Mouse (Mus musculus) gastrocnemius, adult 8-10 months (tissue): Measurements from ENCODE around the gene Map3k11. TPM values are rescaled to one million over a fixed set of nuclear protein-coding genes. Genes with fewer than 3 reads are reported as not detected.

Experiments
- DNase-seq, 2 experiments: peaks; one replicate each; pipeline ENCODE4 v3.0.0; 2022; ENCODE audit warnings: low spot score in 2 of 2
- microRNA-seq: library from miRNA; unstranded; fragments of <30 nt; microRNA quantifications from one replicate; pipeline ENCODE4 v1.2.0, GENCODE M21; 2022
- total RNA-seq, 4 experiments: library from RNA; stranded (reverse); gene quantifications; 2 replicates each; pipeline ENCODE4 v1.2.4; 2022

Map3k11 gene
- total RNA-seq, 4 experiments from 2014 or later = 7.1 to 8.7 (median 8.1) TPM

- no peak for DNase-seq
These were observed 42.0 kb downstream of the Map3k11 start for GRCm38 (mm10) chr19:5730314-5731186.

- peak; percentile 84 to 88 for DNase-seq
These were observed 42.9 kb downstream of the Map3k11 start for GRCm38 (mm10) chr19:5731264-5731978.

DNA sequence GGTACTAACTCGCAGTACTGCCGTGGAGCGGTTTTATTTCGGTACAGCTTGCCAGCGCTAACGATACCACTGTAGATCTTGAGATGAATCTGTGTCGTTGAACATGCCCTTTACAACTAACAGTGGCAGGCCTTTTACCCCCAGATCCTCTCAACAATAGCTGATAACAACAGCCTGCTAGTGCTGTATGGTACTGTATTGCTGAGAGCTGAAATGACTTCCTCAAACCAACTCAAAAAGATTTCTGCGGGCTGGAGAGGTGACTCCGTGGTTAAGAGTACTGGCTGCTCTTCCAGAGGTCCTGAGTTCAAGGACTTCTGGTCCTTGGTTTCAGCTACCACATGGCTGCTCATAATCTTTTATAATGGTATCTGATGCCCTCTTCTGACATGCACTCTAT is 45.8 kb downstream of the Map3k11 start:
- DNase-seq = no peak

DNA sequence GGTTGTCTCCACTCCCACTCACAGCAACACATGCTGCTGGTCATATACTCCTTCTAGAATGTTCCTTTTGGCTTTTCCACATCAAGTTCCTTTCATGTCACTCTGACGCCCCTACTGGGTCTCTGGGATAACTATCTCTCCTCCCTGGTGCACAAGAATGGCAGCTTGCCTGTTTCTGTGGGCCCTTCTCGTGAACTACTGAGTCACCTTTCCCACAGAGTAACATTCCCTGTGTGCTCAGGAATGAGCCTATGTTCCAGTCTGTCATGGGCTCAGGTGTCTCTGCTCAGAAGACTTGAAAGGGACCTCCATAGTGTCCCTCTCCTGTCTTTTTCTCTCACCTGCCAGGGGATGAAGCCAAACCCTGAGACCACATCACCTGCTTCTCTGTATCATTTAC is 50.9 kb downstream of the Map3k11 start:
- no peak for DNase-seq

- DNase-seq = peak; percentile 83 to 86
These were observed 52.1 kb downstream of the Map3k11 start, which contains the start of gene Ltbp3 for GRCm38 (mm10) chr19:5740320-5741317. Ltbp3 (plus strand) TSS chr19:5740904.

DNA sequence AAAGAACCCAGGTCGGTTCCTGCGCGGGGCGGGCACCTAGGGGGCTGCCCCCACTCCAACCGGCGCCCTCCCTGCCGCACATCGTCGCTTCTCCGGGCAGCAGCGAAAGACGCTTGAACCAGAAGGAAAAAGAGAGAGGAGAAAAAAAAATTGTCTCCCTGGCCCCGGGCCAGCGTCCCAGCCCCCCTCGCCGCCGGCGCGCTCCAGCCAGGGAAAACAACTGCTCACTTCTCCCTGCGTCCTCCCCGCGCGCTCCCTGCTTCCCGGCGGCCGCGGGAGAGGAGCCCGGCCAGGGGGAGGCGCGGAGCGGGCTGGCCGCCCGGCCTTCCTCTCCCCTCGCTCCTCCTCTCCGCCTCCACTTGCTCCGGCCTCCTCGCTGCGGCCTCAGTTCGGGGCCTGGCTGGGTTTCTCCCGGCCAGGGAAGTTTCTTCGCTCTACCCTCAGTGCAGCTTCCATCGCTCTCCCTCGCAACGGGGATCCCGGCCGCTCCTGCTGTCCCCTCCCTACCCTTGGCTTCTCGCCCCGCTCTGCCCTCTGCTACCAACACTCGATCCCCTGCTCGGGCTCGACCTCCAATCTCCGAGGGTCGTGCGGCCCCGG is 53.2 kb downstream of the Map3k11 start:
- DNase-seq = peak; percentile 77 to 86

DNA sequence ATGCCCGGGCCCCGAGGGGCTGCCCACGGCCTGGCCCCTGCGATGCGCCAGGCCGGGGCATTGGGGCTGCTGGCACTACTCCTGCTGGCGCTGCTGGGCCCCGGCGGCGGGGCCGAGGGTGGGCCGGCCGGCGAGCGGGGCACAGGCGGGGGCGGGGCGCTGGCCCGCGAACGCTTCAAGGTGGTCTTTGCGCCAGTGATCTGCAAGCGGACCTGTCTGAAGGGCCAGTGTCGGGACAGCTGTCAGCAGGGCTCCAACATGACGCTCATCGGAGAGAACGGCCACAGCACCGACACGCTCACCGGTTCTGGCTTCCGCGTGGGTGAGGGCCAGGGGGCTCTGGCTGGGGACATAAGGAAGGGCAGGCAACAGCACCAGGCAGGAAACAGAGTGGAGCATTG is 53.7 kb downstream of the Map3k11 start:
- DNase-seq = no peak

GRCm38 (mm10) chr19:5743576-5743975 is 55.0 kb downstream of the Map3k11 start:
- DNase-seq = no peak

DNA sequence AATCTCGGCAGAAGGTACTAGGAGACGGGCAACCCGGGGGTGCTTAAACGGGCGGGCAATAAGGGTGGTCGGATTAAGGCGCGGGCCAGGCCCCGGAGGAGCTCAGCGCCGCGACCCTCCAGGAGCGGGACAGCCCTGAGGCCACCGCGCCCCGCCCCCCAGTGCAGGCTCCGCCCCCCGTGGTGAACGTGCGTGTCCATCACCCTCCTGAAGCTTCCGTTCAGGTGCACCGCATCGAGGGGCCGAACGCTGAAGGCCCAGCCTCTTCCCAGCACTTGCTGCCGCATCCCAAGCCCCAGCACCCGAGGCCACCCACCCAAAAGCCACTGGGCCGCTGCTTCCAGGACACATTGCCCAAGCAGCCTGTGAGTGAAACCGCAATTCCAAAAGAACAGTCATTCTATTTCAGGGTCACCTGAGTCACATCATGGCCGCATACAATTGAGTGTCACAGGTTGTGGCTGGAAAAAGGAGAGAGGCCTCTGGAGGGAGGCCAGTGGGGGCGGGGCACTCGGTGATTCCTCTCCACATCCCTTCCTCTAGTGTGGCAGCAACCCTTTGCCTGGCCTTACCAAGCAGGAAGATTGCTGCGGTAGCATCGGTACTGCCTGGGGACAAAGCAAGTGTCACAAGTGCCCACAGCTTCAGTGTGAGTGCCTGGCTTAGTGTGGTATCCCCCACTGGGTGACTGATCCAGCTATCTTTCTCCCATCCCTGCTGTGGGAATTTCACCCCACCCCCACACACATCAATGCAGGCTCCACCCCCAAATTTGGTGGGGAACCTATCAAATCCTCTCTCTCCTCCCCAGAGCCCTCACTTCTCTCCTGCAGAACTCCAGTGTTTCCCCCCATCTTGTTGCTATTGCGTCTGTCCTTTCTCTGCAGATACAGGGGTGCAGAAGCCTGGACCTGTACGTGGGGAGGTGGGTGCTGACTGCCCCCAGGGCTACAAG is 57.5 kb downstream of the Map3k11 start:
- DNase-seq = no peak

DNA sequence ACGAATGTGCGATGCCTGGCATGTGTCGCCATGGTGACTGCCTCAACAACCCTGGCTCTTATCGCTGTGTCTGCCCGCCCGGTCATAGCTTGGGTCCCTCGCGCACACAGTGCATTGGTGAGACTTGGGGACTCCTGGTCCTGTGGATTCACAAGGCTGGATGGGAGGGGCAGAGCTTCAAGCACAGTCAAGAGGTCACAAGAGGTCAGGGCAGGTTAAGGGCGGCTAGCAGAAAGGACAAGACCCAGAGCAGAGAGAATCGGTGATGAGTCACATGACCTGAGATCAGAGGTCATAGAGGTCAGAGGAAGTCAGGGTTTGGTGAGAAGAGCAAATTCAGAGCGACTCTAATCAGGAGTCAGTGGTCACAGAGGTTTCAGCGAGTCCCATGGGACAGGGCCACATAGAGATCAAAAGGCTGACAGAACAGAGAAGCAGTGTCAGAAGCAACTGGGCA is 58.4 kb downstream of the Map3k11 start:
- no peak for DNase-seq

DNA sequence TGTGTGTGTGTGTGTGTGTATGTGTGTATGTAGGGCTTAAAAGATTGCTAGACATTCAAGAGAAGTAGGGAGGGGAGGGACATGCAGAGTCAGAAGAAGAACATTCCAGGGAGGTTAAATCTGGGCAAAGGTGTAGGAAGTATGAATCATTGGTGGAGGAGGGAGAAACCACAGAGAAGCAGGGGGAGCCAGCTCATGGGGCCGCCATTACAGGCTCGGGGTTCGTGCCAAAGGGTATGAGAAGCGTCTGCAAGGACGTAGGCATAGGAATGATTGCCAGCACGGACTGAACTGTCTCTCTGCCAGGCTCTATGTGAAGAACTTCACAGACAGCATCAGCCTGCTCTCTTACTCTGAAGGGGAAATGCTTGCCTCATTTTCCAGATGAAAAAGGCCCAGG is 60.9 kb downstream of the Map3k11 start:
- DNase-seq = no peak

DNA sequence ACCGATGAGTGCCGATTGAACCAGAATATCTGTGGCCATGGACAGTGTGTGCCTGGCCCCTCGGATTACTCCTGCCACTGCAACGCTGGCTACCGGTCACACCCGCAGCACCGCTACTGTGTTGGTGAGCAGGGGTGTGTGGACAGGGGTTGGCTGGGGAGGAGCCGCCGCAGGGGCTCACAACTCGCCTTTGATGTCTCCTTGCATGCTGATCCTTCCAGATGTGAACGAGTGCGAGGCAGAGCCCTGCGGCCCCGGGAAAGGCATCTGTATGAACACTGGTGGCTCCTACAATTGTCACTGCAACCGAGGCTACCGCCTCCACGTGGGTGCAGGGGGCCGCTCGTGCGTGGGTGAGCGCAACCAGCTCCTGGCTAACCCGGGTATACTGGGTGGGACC is 62.4 kb downstream of the Map3k11 start:
- DNase-seq = no peak

GRCm38 (mm10) chr19:5751742-5752141 is 63.2 kb downstream of the Map3k11 start:
- no peak for DNase-seq

Small RNAs within 50 kb of the gene (microRNA-seq; reads per million reads assigned to microRNA genes)
- gene Mir6987 = not detected

Other genes starting within 250 kb of the Map3k11 start
- gene Fosl1, start 241.2 kb upstream of the Map3k11 start, total RNA-seq = not detected
- 1 to 10 TPM; 5.5 to 8.1 (median 6.3) TPM for gene Ccdc85b, start 230.8 kb upstream of the Map3k11 start, total RNA-seq
- 10 to 100 TPM; 29.2 to 35.1 (median 32.8) TPM for gene Fibp, start 228.1 kb upstream of the Map3k11 start, total RNA-seq
- not detected for gene Ctsw, start 220.2 kb upstream of the Map3k11 start, total RNA-seq
- 1 to 10 TPM; 3.2 to 6.1 (median 3.8) TPM for gene Efemp2, start 214.8 kb upstream of the Map3k11 start, total RNA-seq
- gene Mus81, start 200.3 kb upstream of the Map3k11 start, total RNA-seq = 10 to 100 TPM; 18.5 to 22.8 (median 21.2) TPM
- gene Cfl1, start 198.3 kb upstream of the Map3k11 start, total RNA-seq = 10 to 100 TPM; 44.8 to 57.2 (median 51.2) TPM
- gene 1700020D05Rik, start 185.0 kb upstream of the Map3k11 start, total RNA-seq = under 1 TPM in 3 of 4 experiments, not detected in 1; 0.31 to 0.67 (median 0.47) TPM
- gene Snx32, start 178.2 kb upstream of the Map3k11 start, total RNA-seq = 1 to 10 TPM; 5.3 to 6.4 (median 5.9) TPM
- gene Ovol1, start 128.1 kb upstream of the Map3k11 start, total RNA-seq = not detected
- gene Ap5b1, start 120.7 kb upstream of the Map3k11 start, total RNA-seq = 1 to 10 TPM; 2.0 to 2.6 (median 2.5) TPM
- 10 to 100 TPM; 40.5 to 63.8 (median 50.9) TPM for gene Rnaseh2c, start 86.9 kb upstream of the Map3k11 start, total RNA-seq
- 10 to 100 TPM; 17.2 to 23.9 (median 21.6) TPM for gene Kat5, start 78.5 kb upstream of the Map3k11 start, total RNA-seq
- 10 to 100 TPM; 13.8 to 20.5 (median 15.0) TPM for gene Rela, start 51.3 kb upstream of the Map3k11 start, total RNA-seq
- 1 to 10 TPM; 2.1 to 6.9 (median 6.3) TPM for gene Sipa1, start 25.0 kb upstream of the Map3k11 start, total RNA-seq
- gene Pcnx3, start 166 bp downstream of the Map3k11 start, total RNA-seq = 10 to 100 TPM; 11.8 to 15.2 (median 13.7) TPM
- gene Kcnk7, start 15.6 kb downstream of the Map3k11 start, total RNA-seq = not detected
- gene Ehbp1l1, start 37.6 kb downstream of the Map3k11 start, total RNA-seq = 100 to 1,000 TPM; 195 to 259 (median 242) TPM
- 10 to 100 TPM; 17.0 to 18.5 (median 18.2) TPM for gene Fam89b, start 40.9 kb downstream of the Map3k11 start, total RNA-seq
- 10 to 100 TPM; 32.6 to 42.8 (median 39.2) TPM for gene Ltbp3, start 52.2 kb downstream of the Map3k11 start, total RNA-seq
- gene Scyl1, start 82.7 kb downstream of the Map3k11 start, total RNA-seq = 10 to 100 TPM; 71.4 to 91.0 (median 82.6) TPM
- 1 to 10 TPM; 2.7 to 4.5 (median 3.0) TPM for gene Frmd8, start 186.5 kb downstream of the Map3k11 start, total RNA-seq
- 1 to 10 TPM in 3 of 4 experiments, under 1 TPM in 1; 0.80 to 1.3 (median 1.1) TPM for gene Slc25a45, start 189.1 kb downstream of the Map3k11 start, total RNA-seq
- under 1 TPM; 0.12 to 0.34 (median 0.26) TPM for gene Tigd3, start 205.4 kb downstream of the Map3k11 start, total RNA-seq
- 10 to 100 TPM; 70.5 to 97.8 (median 77.4) TPM for gene Dpf2, start 224.3 kb downstream of the Map3k11 start, total RNA-seq
- 1 to 10 TPM; 8.6 to 9.9 (median 8.7) TPM for gene Cdc42ep2, start 236.1 kb downstream of the Map3k11 start, total RNA-seq